Mouse (Mus musculus): ENCODE results near the gene Tnpo2. TPM values are rescaled to one million over a fixed set of nuclear protein-coding genes. Genes with fewer than 3 reads are reported as not detected.

Gene Tnpo2
- polyA plus RNA-seq, 1 experiment from 2014 or later: 49.0 TPM

DNA sequence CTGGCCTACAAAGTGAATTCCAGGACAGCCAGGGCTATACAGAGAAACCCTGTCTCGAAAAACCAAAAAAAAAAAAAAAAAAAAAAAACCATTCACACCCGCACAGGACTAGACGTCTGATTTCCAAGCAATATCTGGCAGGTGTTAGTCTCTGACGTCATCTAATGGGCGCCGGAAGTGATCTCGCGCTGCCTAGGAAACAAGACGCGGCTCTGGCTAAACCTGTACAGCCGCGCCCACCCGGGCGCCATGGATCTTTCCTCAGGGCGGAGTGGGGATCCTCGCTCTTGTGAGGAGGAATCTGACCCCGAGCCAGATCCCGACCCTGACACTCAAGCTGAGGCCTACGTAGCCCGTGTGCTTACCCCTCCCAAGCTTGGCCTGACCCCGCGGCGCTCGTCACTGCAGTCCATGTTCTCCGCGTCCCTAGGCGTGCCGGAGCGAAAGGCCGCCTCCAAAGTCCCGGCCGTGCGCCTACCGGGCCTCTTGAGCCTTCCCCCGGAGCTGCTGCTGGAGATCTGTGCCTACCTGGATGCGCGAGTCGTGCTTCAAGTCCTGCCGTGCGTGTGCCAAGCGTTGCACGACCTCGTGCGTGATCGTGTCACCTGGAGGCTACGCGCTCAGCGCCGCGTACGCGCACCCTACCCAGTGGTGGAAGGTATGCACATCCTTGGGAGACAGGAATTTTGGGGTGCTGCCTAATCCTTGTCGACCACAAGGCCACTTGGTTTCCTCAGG lies 23.3 kb downstream of the Tnpo2 start, which contains the start of gene Fbxw9:
Gene Fbxw9, plus strand, starts transcription at position 177 of the 738 bp plus-strand sequence.
- Histone ChIP-seq H3K4me1 (replicated peaks) (peaks cover 22% of the 10 kb centered on the region), H3K4me3 (peak within 1 kb of the TSS; percentile 96), H3K27ac (replicated peaks) (peak within 1 kb of the TSS; percentile 64), H3K27me3 (no peaks in the 10 kb centered on the region), H3K36me3 (peaks cover 45% of the 10 kb centered on the region), H3K9me3 (no peaks in the 10 kb centered on the region), H3K4me2 (peak within 1 kb of the TSS; percentile 98), H3K9ac (peak within 1 kb of the TSS; percentile 81)
- 1% methylated on average over 52 of the region's 53 CpGs for WGBS
- ATAC-seq (ENCODE audit: low read depth): peak; percentile 93

GRCm38 (mm10) chr8:85062603-85063002 lies 25.9 kb downstream of the Tnpo2 start:
- no peaks in the 10 kb centered on the region for H3K27me3 ChIP-seq
- no peak overlapping the region for H3K4me3 ChIP-seq
- H3K4me2 ChIP-seq: no peak overlapping the region
- H3K9me3 ChIP-seq: no peaks in the 10 kb centered on the region
- peaks cover 22% of the 10 kb centered on the region for H3K4me1 ChIP-seq (replicated peaks)
- 95% methylated on average over 4 of the region's 4 CpGs for WGBS
- H3K36me3 ChIP-seq: peaks cover 47% of the 10 kb centered on the region
- H3K27ac ChIP-seq (replicated peaks): no peak overlapping the region
- no peak for ATAC-seq (ENCODE audit: low read depth)
- no peak overlapping the region for H3K9ac ChIP-seq

DNA sequence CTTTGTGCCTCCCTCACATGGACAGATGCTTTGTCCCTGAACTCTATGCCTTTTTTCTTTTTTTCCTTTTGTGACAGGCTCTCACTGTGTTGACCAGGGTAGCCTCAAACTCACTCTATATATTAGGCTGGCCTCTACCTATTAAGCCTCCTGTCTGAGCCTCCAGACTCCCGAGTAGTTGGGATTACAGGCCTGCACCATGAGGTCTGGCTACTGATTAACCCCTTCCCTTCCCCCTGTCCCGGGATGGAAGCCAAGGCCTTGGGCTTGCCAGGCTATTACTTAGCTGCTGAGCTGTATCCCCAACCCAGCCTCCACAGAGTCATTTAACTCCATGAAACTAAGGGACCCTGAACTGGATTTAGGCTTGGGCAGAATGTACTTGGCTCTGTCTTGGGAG lies 28.5 kb downstream of the Tnpo2 start:
- Histone ChIP-seq H3K4me2 (no peak overlapping the region), H3K27ac (replicated peaks) (no peak overlapping the region), H3K27me3 (no peaks in the 10 kb centered on the region), H3K4me1 (replicated peaks) (peaks cover 22% of the 10 kb centered on the region), H3K4me3 (no peak overlapping the region), H3K36me3 (peaks cover 57% of the 10 kb centered on the region), H3K9ac (no peak overlapping the region), H3K9me3 (no peaks in the 10 kb centered on the region)
- 49% methylated on average over 2 of the region's 2 CpGs for WGBS
- ATAC-seq (ENCODE audit: low read depth): no peak

DNA sequence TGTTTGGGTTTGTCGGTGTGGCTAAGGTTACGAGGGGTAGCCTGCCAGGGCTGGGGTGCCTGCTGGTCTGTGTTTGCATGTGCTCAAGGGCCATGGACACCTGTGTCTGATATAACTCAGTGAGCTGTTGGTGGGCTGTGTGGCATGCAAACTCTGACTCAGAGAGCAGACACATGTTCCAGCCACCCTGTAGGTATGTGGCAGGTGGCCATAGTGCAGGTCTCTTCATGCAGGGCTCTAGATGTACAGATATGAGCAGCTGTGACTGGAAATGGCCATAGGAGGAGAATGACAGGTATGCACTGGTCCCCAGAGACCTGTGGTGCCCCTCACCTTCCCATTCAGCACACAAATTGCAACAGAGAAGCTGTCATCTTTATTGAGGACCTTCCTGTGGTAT lies 30.4 kb downstream of the Tnpo2 start:
- Histone ChIP-seq H3K27me3 (no peaks in the 10 kb centered on the region), H3K4me1 (replicated peaks) (peaks cover 13% of the 10 kb centered on the region), H3K36me3 (peaks cover 57% of the 10 kb centered on the region), H3K27ac (replicated peaks) (no peak overlapping the region), H3K9ac (no peak overlapping the region), H3K9me3 (no peaks in the 10 kb centered on the region), H3K4me2 (no peak overlapping the region), H3K4me3 (no peak overlapping the region)
- ATAC-seq (ENCODE audit: low read depth): no peak
- 93% methylated on average over 2 of the region's 2 CpGs for WGBS

- H3K4me2 ChIP-seq: no peak within 1 kb of the TSS
- no peaks in the 10 kb centered on the region for H3K27me3 ChIP-seq
- peaks cover 52% of the 10 kb centered on the region for H3K36me3 ChIP-seq
- H3K27ac ChIP-seq (replicated peaks): no peak within 1 kb of the TSS
- H3K9ac ChIP-seq: no peak within 1 kb of the TSS
- no peaks in the 10 kb centered on the region for H3K9me3 ChIP-seq
- ATAC-seq (ENCODE audit: low read depth): no peak
- H3K4me3 ChIP-seq: no peak within 1 kb of the TSS
- H3K4me1 ChIP-seq (replicated peaks): peaks cover 18% of the 10 kb centered on the region
Observed at GRCm38 (mm10) chr8:85067982-85068381, 31.3 kb downstream of the Tnpo2 start, which contains the start of gene Gm5741. Gene Gm5741 (minus strand): TSS chr8:85067982.

DNA sequence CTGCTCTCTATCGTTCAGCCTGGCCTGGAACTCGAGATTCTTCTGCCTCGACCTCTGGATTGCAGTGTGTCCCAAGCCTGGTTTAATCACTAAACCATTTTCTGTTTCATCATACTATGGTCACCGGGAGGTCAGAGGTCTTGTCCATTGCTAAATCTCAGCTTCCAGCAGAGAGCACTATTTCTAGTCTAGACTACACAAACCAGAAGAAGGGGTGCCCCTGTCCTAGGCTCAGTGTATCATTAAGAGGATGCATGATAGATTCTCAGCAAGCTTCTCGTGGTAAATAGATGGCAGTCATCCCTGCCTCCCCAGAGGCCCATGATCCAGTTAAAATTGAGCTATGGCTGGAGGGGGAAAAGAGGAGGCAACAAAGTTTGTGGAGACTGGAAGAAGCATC lies 34.3 kb downstream of the Tnpo2 start:
- H3K9ac ChIP-seq: peak overlapping the region; percentile 50; the same call in 1 of the 2 replicates
- WGBS: 83% methylated on average over 5 of the region's 5 CpGs
- H3K36me3 ChIP-seq: peaks cover 54% of the 10 kb centered on the region

DNA sequence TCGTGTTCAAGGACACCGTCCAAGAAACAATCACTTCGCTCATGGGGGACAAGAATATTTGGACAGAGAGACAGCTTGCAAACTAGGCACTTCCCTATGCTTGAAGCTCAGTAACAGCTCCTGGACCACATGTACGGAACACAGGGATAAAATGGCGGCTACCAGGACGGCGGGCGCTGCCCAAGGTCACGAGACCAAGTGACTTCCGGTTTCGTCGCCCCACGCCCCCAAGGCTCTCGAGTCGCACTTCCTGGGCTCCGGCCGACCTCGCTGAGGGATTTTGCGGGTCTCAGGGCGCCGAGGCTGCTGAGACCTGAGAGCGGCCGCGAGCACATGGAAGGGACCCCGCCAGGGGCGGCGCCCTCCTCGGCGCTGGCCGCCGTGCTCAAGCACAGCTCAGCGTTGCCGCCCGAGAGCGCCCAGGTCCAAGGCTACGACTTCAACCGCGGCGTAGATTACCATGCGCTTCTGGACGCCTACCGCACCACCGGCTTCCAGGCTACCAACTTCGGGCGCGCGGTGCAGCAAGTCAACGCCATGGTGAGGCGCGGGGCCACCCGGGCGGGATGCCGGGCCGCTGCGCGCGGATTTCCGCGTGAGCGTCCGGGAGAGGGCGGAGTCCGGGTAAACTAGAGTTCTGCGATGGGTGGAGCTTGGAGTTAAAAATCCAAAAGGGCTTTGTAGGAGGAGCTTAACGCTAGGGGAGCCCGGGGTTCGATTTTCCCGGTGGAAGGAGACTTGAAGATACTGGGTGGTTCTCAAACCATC lies 35.0 kb downstream of the Tnpo2 start, which contains the start of gene Dhps:
Gene Dhps, plus strand, starts transcription at position 244 of the 768 bp plus-strand sequence.
- 0% methylated on average over 68 of the region's 68 CpGs for WGBS
- Histone ChIP-seq H3K4me1 (replicated peaks) (peaks cover 24% of the 10 kb centered on the region), H3K9me3 (no peaks in the 10 kb centered on the region), H3K27ac (replicated peaks) (peak within 1 kb of the TSS; percentile 93), H3K4me2 (peak within 1 kb of the TSS; percentile 59), H3K9ac (peak within 1 kb of the TSS; percentile 83), H3K4me3 (peak within 1 kb of the TSS; percentile 82), H3K36me3 (peaks cover 54% of the 10 kb centered on the region), H3K27me3 (no peaks in the 10 kb centered on the region)
- peak; percentile 90 for ATAC-seq (ENCODE audit: low read depth)

More for the DNA sequence above, 34.3 kb downstream of the Tnpo2 start:
- Histone ChIP-seq H3K4me2 (peak overlapping the region; percentile 59), H3K4me1 (replicated peaks) (peaks cover 24% of the 10 kb centered on the region), H3K27ac (replicated peaks) (peak overlapping the region; percentile 93), H3K27me3 (no peaks in the 10 kb centered on the region), H3K9me3 (no peaks in the 10 kb centered on the region), H3K4me3 (peak overlapping the region; percentile 82)
- ATAC-seq (ENCODE audit: low read depth): no peak

DNA sequence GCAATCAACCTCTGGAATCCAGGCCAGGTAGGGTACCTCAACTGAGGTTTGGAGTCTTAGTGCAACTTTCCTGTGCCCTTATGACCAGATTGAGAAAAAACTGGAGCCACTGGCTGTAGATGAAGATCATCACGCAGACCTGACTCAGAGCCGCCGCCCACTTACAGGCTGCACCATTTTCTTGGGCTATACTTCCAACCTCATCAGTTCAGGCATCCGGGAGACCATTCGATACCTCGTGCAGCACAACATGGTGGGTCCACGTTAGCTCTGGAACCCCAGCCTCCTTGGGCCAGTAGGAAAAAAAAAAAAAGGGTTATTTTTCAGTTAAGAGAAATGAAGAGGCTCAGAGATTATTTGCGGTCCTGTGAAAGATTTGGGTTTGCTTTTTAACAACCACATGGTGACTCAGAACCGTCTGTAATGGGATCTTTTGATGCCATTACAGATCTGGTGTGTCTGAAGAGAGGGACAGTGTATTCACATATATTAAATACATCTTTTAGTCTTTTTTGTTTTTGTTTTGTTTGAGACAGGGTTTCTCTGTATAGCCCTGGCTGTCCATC lies 35.7 kb downstream of the Tnpo2 start:
- Histone ChIP-seq H3K27me3 (no peaks in the 10 kb centered on the region), H3K4me2 (peak overlapping the region; percentile 59), H3K9me3 (no peaks in the 10 kb centered on the region), H3K9ac (peak overlapping the region; percentile 83), H3K4me1 (replicated peaks) (peaks cover 24% of the 10 kb centered on the region), H3K36me3 (peaks cover 51% of the 10 kb centered on the region), H3K27ac (replicated peaks) (peak overlapping the region; percentile 93), H3K4me3 (peak overlapping the region; percentile 82)
- no peak for ATAC-seq (ENCODE audit: low read depth)
- WGBS: 45% methylated on average over 9 of the region's 9 CpGs

DNA sequence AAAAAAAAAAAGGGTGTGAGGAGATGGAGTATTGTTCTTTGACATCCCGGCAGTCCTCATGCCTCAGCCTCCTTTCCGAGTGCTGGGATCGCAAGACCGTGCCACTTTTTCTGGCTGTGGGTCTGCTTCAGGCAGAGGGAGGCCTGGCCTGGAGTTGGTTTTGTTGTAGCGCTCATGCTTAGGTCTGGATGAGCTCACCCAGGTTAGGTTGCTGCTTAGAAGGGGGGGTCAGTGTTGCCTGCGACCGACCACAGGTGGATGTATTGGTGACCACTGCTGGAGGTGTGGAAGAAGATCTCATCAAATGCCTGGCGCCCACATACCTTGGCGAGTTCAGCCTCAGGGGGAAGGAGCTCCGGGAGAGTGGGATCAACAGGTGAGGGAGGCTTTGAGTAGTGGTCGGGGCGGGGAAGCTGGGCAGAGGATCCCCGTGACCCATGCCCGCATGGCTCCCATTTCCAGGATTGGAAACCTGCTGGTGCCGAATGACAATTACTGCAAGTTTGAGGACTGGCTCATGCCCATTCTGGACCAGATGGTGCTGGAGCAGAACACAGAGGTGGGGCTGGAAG lies 36.4 kb downstream of the Tnpo2 start:
- WGBS: 92% methylated on average over 15 of the region's 15 CpGs
- peak overlapping the region; percentile 59; the same call in 1 of the 2 replicates for H3K4me2 ChIP-seq
- peaks cover 24% of the 10 kb centered on the region for H3K4me1 ChIP-seq (replicated peaks)
- H3K9ac ChIP-seq: 0 out of 2 replicates have a peak overlapping the region, but pooled peaks have one; percentile 3
- H3K9me3 ChIP-seq: no peaks in the 10 kb centered on the region
- peaks cover 52% of the 10 kb centered on the region for H3K36me3 ChIP-seq
- H3K27ac ChIP-seq (replicated peaks): no peak overlapping the region
- no peak for ATAC-seq (ENCODE audit: low read depth)
- H3K4me3 ChIP-seq: no peak overlapping the region
- H3K27me3 ChIP-seq: no peaks in the 10 kb centered on the region

- 84% methylated on average over 10 of the region's 10 CpGs for WGBS
- no peak for ATAC-seq (ENCODE audit: low read depth)
- Histone ChIP-seq H3K4me3 (no peak overlapping the region), H3K9me3 (no peaks in the 10 kb centered on the region), H3K27ac (replicated peaks) (no peak overlapping the region), H3K27me3 (no peaks in the 10 kb centered on the region), H3K4me1 (replicated peaks) (peaks cover 30% of the 10 kb centered on the region), H3K4me2 (no peak overlapping the region), H3K36me3 (peaks cover 51% of the 10 kb centered on the region), H3K9ac (no peak overlapping the region)
Observed at GRCm38 (mm10) chr8:85074167-85074566, 37.5 kb downstream of the Tnpo2 start.

GRCm38 (mm10) chr8:85074617-85075016 lies 37.9 kb downstream of the Tnpo2 start:
- Histone ChIP-seq H3K27ac (replicated peaks) (no peak overlapping the region), H3K4me3 (no peak overlapping the region), H3K9me3 (no peaks in the 10 kb centered on the region), H3K4me1 (replicated peaks) (peaks cover 33% of the 10 kb centered on the region), H3K9ac (no peak overlapping the region), H3K36me3 (peaks cover 51% of the 10 kb centered on the region), H3K4me2 (no peak overlapping the region), H3K27me3 (no peaks in the 10 kb centered on the region)
- ATAC-seq (ENCODE audit: low read depth): no peak
- WGBS: 94% methylated on average over 10 of the region's 10 CpGs

- WGBS: 81% methylated on average over 9 of the region's 9 CpGs
- no peak for ATAC-seq (ENCODE audit: low read depth)
- Histone ChIP-seq H3K9me3 (no peaks in the 10 kb centered on the region), H3K36me3 (peaks cover 51% of the 10 kb centered on the region), H3K4me1 (replicated peaks) (peaks cover 35% of the 10 kb centered on the region), H3K4me3 (no peak overlapping the region), H3K27me3 (no peaks in the 10 kb centered on the region), H3K9ac (no peak overlapping the region), H3K4me2 (no peak overlapping the region), H3K27ac (replicated peaks) (no peak overlapping the region)
Observed at GRCm38 (mm10) chr8:85076001-85076400, 39.3 kb downstream of the Tnpo2 start.

Measured in neural tube, embryonic 13.5 days (tissue).